ENCODE assay signal across 8 mouse cellular contexts in genomic region chr5:134173206-134173605, GRCm38 (mm10). TPM values are rescaled to one million over a fixed set of nuclear protein-coding genes. Genes with fewer than 3 reads are reported as not detected.
DNase-seq lines count a peak whose midpoint lies in the region; ATAC-seq lines count a peak whose summit lies in the region.

No protein-coding gene starts in this region.

- WGBS in hindbrain, embryonic 10.5 days = 38% methylated on average over 4 of the region's 4 CpGs
- WGBS in hindbrain, embryonic 14.5 days = 31% methylated on average over 4 of the region's 4 CpGs

- H3K4me1 ChIP-seq in hindbrain, embryonic 10.5 days (replicated peaks) = peaks cover 23% of the 10 kb centered on the region
- H3K4me1 ChIP-seq in hindbrain, embryonic 14.5 days (replicated peaks; ENCODE audit: control insufficient read depth, insufficient read depth, low read length) = peaks cover 7% of the 10 kb centered on the region

- intact Hi-C loops in gastrocnemius, postnatal 36 days (cut with DNase I) = no loop called here

- DNase-seq in hindbrain, embryonic 10.5 days (ENCODE audit: low spot score) = peak; percentile 20
- no peak for DNase-seq in hindbrain, embryonic 14.5 days (ENCODE audit: low spot score)
- DNase-seq in A20 (ENCODE audit: low read depth, low spot score) (peak; percentile 79), MN1 (ENCODE audit: low spot score) (peak; percentile 52)
- peak; percentile 33 for DNase-seq in forelimb bud, embryonic 11.5 days (ENCODE audit: low read depth, low spot score)
- DNase-seq in spleen, postnatal 4 days (ENCODE audit: low spot score in 2 of 2) = peak; percentile 53 to 86
- DNase-seq in gastrocnemius, postnatal 36 days = no peak
- no peak for DNase-seq in heart, adult 18-20 months

- peaks cover 48% of the 10 kb centered on the region for H3K36me3 ChIP-seq in hindbrain, embryonic 10.5 days
- peaks cover 4% of the 10 kb centered on the region for H3K36me3 ChIP-seq in hindbrain, embryonic 14.5 days (replicated peaks; ENCODE audit: control insufficient read depth, insufficient read depth)

- H3K27me3 ChIP-seq in hindbrain, embryonic 10.5 days (ENCODE audit: insufficient read depth, poor library complexity, severe bottlenecking) = no peaks in the 10 kb centered on the region
- H3K27me3 ChIP-seq in hindbrain, embryonic 14.5 days (ENCODE audit: control insufficient read depth, insufficient read depth, low read length) = no peaks in the 10 kb centered on the region

- H3K9me3 ChIP-seq in hindbrain, embryonic 10.5 days = no peaks in the 10 kb centered on the region
- H3K9me3 ChIP-seq in hindbrain, embryonic 14.5 days (ENCODE audit: control insufficient read depth, low read length) = no peaks in the 10 kb centered on the region

- H3K4me2 ChIP-seq in hindbrain, embryonic 14.5 days (replicated peaks) = no peak overlapping the region

- H3K9ac ChIP-seq in hindbrain, embryonic 14.5 days = no peak overlapping the region

- no peak for ATAC-seq in hindbrain, embryonic 14.5 days (ENCODE audit: low FRiP score)

- H3K27ac ChIP-seq in hindbrain, embryonic 10.5 days = no peak overlapping the region
- H3K27ac ChIP-seq in hindbrain, embryonic 14.5 days = no peak overlapping the region

- no peak overlapping the region for H3K4me3 ChIP-seq in hindbrain, embryonic 10.5 days
- H3K4me3 ChIP-seq in hindbrain, embryonic 14.5 days (replicated peaks; ENCODE audit: low read length) = no peak overlapping the region

RNA-seq across cellular contexts. Expression of gene Rcc1l, which starts 3.4 kb away (rescaled TPM):
- 31.0 and 35.7 TPM in 2 replicates for polyA plus RNA-seq in hindbrain, embryonic 10.5 days (2016; fragmentation: Nextera tagmentation; extraction: Ambion mirVana)
- polyA plus RNA-seq in hindbrain, embryonic 14.5 days (2014; fragmentation: Nextera tagmentation; extraction: Ambion mirVana) = 16.6 and 17.5 TPM in 2 replicates
- total RNA-seq in gastrocnemius, postnatal 36 days (2021) = 10 to 100 TPM; 19.7 to 24.1 TPM
- total RNA-seq in heart, adult 18-20 months (2021) = 10 to 100 TPM; 34.4 to 36.3 TPM

RNA-seq across cellular contexts. Expression of gene Gtf2ird2, which starts 10.6 kb away (rescaled TPM):
- 6.8 and 9.3 TPM in 2 replicates for polyA plus RNA-seq in hindbrain, embryonic 10.5 days (2016; fragmentation: Nextera tagmentation; extraction: Ambion mirVana)
- polyA plus RNA-seq in hindbrain, embryonic 14.5 days (2014; fragmentation: Nextera tagmentation; extraction: Ambion mirVana) = 11.6 and 13.5 TPM in 2 replicates
- 1 to 10 TPM; 5.1 to 5.6 TPM for total RNA-seq in gastrocnemius, postnatal 36 days (2021)
- total RNA-seq in heart, adult 18-20 months (2021) = 1 to 10 TPM; 5.2 to 7.1 TPM

RNA-seq across cellular contexts. Expression of gene Ncf1, which starts 56.2 kb away (rescaled TPM):
- polyA plus RNA-seq in hindbrain, embryonic 10.5 days (2016; fragmentation: Nextera tagmentation; extraction: Ambion mirVana) = 2.6 and 3.1 TPM in 2 replicates
- polyA plus RNA-seq in hindbrain, embryonic 14.5 days (2014; fragmentation: Nextera tagmentation; extraction: Ambion mirVana) = 2.3 and 2.6 TPM in 2 replicates
- total RNA-seq in gastrocnemius, postnatal 36 days (2021) = 1 to 10 TPM; 1.9 to 2.5 TPM
- total RNA-seq in heart, adult 18-20 months (2021) = 1 to 10 TPM; 7.1 to 8.3 TPM

Comparison
In these comparisons a context has a peak if more than half of its experiments do, and no peak if none do; other contexts are left out.
1. DNase-seq: peak in hindbrain, embryonic 10.5 days (single experiment), A20 (single experiment), MN1 (single experiment), forelimb bud, embryonic 11.5 days (single experiment) and spleen, postnatal 4 days (2 of 2); none in hindbrain, embryonic 14.5 days (single experiment), gastrocnemius, postnatal 36 days (0 of 2) and heart, adult 18-20 months (0 of 2).